Mouse (Mus musculus) liver (tissue): ENCODE results near the gene Cchcr1.

Experiments used
- DNase-seq: peaks from one replicate; pipeline ENCODE4 v3.0.0-alpha.2; 2020; ENCODE audit warnings: mixed read lengths

Gene Cchcr1

DNA sequence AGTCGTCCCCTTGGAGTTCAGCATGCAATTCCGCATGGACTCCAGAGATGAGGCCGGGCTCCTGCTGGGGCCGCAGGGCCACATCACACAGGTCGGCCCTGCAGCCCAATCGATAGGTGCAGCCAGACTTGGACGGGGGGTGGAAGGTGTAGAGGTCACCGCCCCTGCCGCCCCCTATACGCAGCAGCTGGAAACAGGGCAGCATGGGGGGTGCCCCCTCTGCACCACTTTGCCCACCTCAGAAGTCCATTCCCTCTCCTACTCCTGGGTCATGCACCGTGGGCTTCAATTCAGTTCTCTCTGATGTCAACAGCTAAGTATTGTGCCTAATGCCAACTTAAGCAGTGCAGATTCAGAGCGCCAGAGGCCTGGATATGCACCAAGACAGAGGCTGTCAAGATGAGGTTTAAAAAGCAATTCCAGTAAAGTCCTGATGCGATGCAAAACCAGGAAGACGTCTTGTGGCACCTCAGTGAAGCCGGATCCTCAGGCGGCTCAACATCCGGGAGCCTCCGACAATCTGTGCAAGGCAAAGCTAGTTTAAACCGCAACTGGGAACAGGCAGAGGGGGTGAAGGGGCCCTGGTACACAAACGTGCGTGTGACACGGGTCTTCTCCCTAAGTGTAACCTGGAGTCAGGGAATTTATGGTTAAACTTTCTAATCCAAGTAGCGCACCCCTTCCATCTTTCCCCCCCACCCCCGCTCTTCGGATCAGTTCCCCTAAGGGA is 824 bp upstream of the Cchcr1 start:
- DNase-seq = peak; percentile 39

DNA sequence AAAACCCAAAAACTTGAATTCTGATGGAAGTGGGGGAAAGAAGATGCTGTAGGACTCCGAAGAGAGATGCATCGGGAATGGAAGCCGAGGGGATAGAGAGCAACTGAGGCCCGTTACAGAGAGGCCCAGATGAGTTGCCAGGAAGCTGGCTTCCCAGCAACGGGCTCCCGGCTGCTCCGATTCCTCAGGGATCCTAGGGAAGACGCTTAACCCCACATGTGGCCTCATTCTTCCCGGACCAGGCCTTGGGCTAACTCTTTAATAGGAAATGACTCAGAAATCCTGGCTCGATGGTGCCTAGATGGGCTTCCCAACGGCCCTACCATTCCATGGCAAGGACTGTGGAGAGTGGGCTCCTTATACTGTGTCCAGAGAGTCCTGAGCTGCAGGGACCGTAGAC is 626 bp downstream of the Cchcr1 start:
- DNase-seq = no peak

GRCm38 (mm10) chr17:35524354-35524753 is 7.5 kb downstream of the Cchcr1 start:
- DNase-seq = no peak

DNA sequence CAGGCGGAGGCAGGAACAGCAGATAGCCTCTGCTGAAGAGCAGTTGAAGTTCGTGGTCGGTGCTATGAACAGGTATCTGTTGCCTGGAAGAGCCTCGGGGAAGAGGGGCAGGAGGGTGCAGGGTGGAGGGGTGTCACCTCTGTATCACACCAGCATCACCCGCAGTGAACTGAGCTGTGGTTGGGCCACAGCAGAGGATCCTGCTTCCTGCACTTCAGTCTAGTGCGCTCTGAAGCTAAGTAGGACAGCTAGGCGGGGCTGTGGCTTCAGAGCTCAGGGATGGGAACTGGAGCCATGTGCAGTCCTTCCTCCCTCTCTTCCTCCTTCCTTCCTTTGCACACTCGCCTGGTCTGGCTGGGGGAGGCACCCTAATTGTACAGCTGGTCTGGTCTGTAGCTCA is 9.7 kb downstream of the Cchcr1 start:
- DNase-seq = no peak

GRCm38 (mm10) chr17:35532360-35532759 is 15.5 kb downstream of the Cchcr1 start:
- DNase-seq = no peak

- DNase-seq = no peak
Observed at GRCm38 (mm10) chr17:35532901-35533300, 16.0 kb downstream of the Cchcr1 start, which contains the start of gene Psors1c2. Gene Psors1c2 (plus strand): TSS chr17:35533201.

- DNase-seq = peak; percentile 70
Observed at GRCm38 (mm10) chr17:35534343-35534742, 17.4 kb downstream of the Cchcr1 start.

GRCm38 (mm10) chr17:35537421-35537820 is 20.5 kb downstream of the Cchcr1 start:
- DNase-seq = no peak

- no peak for DNase-seq
Observed at GRCm38 (mm10) chr17:35538476-35538875, 21.6 kb downstream of the Cchcr1 start.

GRCm38 (mm10) chr17:35539540-35539939 is 22.6 kb downstream of the Cchcr1 start:
- no peak for DNase-seq

DNA sequence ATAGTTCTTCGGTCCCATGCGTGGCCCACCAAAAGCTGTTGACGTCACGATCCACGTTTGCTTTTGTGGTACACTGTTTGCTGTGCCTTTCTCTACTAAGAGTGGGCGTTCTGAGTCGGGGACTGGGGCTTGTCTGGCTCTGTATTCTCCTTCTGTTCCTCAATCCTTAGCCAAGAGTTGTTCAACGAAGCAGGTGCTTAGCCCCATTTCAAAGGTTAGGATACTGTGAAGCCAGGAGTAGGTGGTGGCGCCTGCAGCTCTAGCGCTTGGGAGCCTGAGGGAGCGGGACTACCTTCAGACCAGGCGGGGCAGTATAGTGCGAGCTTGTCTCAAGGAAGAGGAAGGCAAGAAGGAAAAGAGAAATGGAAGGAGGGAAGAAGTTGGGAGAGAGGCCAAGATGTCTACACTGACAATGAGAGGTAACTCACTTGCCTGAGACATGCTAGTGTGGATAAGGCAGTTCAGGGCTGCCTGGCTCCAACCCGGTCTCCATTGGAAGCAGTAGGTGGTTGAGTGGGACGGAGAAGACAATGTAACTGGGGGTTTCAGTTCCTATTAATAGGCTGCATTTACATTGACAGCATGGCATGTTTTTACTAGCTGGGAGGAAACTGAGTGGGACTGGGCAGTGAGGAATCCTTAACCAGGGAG is 26.0 kb downstream of the Cchcr1 start:
- DNase-seq = no peak

DNA sequence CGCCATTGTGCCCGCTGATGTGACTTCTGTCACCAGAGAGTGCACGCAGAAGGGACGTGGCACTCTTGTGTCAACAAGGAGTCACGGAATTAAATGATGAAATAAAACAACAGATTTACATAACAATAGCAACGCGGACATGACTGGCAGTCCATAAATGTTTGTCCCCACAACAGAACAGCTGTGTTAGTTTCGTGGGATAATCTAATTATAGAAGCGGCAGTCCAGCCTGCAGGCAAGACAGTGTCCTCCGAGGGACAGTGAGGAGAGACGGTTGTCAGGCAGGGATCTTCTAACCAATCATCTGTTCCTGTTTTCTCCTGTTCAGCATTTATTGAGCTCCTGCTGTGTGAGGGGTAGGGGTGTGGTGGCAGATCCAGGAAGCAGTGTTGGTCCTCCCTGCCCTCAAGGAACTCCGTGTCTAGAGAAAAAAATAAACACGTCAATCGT is 26.5 kb downstream of the Cchcr1 start:
- no peak for DNase-seq

GRCm38 (mm10) chr17:35544001-35544400 is 27.1 kb downstream of the Cchcr1 start:
- no peak for DNase-seq

- DNase-seq = peak; percentile 36
Observed at GRCm38 (mm10) chr17:35544680-35545079, 27.8 kb downstream of the Cchcr1 start.

DNA sequence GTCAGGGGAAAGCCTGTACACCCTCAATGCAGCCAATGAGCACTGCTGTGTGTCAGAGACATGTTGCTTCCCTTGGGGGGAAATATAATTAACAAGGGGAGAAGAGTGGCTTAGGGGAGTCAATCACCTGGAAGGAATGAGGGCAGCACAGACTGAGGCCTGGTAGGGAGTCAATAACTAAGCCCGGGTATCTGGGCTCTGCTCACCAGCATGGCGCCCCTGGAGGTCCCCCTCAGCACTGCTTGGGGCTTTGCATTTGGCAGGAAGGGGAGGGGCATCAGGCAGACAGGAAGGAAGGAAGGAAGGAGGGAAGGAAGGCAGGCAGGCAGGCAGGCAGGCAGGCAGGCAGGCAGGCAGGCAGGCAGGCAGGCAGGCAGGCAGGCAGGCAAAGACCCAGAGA is 30.6 kb downstream of the Cchcr1 start:
- no peak for DNase-seq

DNA sequence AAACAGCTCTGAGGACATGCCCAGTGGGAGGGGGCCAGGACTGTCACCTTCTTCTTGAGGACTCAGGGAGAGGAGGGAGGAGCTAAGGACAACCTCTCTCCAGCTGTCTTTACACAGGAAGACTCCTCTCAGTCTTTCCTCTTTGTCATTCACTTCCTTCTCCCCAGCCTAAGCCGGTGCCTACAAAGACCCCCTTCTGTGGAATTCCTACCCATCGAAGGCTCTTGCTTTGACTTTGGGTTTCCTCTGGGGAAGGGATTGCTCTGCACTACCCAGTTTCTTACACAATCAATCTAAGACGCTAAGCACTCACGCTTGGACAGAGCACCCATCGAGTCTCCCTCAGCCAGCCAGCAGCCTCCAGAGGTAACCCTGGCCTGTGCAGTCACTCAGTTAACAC is 31.7 kb downstream of the Cchcr1 start:
- DNase-seq = no peak

- DNase-seq = peak; percentile 47
Observed at GRCm38 (mm10) chr17:35549437-35550142, 32.7 kb downstream of the Cchcr1 start.

DNA sequence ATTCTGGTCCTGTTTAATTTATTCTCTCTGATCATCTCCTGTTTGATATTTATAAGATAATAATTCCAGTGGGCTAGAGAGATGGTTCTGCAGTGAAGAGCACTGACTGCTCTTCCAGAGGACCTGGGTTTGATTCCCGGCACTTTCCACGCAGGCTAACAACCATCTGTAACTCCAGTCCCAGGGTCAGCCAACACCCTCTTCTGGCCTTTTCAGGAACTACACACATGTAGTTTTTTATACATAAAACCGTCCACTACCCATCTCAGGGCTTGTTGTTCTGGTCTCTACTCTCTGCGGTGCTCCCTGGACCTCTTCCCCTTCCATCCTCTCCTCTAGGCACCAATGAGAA is 33.2 kb downstream of the Cchcr1 start:
- no peak for DNase-seq

DNA sequence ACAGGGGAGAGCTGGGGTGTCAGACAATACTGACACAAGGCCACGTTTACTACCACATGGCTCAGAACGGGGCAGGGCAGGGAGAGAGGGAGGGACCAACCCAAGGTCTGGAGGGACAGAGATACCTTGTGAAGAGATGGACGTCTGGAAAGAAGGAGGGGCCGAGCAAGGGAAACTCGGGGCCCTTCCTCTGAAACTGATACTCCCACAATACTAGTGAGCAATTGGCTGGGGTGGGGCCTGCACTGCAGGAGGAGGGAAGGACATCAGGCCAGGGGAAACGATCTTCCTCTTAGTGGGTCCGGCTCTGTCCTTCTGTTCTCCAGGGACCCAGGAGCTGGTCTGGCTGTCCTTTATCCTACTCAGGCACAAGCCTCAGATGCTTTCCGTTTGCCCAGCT is 34.0 kb downstream of the Cchcr1 start:
- DNase-seq = no peak

DNA sequence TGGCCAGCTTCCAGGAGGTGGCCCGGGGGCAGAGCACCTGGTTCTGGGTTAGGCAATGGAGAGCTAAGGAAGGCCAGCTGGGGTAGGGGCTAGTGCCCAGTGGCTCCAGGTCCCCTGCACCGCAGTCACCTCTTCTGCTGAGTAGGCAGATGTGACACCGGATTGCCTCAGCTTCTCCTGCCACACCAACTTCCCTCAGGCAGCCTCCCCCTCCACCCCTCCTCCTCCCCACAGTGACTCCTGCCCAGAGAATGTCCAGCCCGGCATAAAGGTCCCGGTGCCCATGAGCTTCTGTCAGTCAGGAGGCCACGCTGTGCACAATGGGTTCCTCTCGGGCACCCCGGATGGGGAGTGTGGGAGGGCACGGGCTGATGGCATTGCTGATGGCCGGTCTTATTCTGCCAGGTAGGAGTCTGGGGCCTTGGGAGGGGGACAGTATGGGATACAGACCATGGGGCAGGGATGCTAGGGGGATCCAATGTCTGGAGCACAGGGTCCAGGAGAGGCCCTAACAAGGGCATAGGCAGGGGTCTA is 35.0 kb downstream of the Cchcr1 start, which contains the start of gene Cdsn:
Gene Cdsn (plus strand): TSS at position 248 of the 534 bp plus-strand sequence.
- DNase-seq = no peak

GRCm38 (mm10) chr17:35554321-35554720 is 37.4 kb downstream of the Cchcr1 start:
- DNase-seq = no peak

DNA sequence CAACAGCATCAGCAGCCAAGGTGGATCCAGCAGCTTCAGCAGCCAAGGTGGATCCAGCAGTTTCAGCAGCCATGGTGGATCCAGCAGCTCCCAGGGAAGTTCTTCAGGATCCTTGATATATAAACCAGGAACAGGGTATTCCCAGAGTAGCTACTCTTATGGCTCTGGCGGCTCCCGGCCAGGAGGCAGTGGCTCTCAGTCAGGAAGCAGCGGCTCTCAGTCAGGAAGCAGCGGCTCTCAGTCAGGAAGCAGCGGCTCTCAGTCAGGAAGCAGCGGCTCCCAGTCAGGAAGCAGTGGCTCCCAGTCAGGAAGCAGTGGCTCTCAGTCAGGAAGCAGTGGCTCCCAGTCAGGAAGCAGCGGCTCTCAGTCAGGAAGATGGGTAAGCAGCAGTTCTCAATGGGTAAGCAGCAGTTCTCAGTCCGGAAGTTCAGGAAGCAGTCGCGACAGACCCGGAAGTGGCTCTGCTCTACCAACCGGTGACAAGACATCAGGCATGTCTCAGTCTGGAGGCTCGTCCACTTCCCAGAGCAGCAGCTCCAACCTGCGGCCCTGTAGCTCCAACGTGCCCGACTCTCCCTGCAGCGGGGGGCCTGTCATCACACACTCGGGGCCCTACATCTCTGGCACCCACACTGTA is 38.0 kb downstream of the Cchcr1 start:
- no peak for DNase-seq

DNA sequence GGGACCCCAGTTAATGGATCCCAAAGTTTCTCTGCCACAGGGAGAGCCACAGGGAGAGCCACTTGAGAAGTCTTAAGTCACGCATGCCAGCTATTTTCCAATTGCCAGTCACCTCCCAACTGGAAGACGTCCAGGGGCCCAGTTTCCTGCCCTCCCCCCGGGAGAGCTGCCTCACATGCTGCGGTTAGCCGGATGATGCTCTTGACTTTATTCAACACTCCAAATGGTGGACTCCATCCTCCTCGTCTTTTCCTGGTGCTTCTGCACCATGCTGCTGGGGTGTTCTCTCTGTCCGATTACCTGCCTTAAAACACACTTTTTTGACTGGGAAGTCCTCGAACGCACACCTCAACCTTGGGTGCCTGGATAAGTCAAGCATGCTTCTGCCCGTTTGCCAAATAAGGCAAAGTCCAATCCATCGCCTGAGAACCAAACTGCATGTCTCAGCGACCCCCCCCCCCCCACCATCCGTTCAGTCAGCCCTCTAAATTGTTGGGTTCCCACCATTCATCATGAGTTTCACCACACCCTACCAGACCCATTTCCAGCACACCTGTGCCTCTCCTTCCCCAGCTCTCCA is 39.4 kb downstream of the Cchcr1 start:
- DNase-seq = no peak
